Mouse (Mus musculus): Measurements from ENCODE around the gene Gm20503. TPM values are rescaled to one million over a fixed set of nuclear protein-coding genes. Genes with fewer than 3 reads are reported as not detected.

The Gm20503 gene
- polyA plus RNA-seq, 1 experiment = not detected

- Histone ChIP-seq H3K27ac (ENCODE audit: insufficient read depth, low read length) (no peak overlapping the region), H3K4me1 (ENCODE audit: control insufficient read depth, insufficient read depth, low read length) (peaks cover 6% of the 10 kb centered on the region), H3K27me3 (ENCODE audit: control insufficient read depth, insufficient read depth, low read length) (no peaks in the 10 kb centered on the region), H3K4me3 (replicated peaks; ENCODE audit: insufficient read depth, low read depth, low read length) (no peak overlapping the region)
- no peak for DNase-seq
- TF ChIP-seq CTCF (IDR thresholded peaks at IDR 0.05; ENCODE audit: borderline replicate concordance, insufficient read depth, low read depth, low read length) (no peak), POLR2A (IDR thresholded peaks at IDR 0.05; ENCODE audit: borderline replicate concordance, insufficient read depth, low read length) (no peak)
- WGBS = 94% methylated on average over 7 of the region's 7 CpGs
These were observed 6.2 kb downstream of the Gm20503 start for GRCm38 (mm10) chr4:59009186-59009585.

GRCm38 (mm10) chr4:59009696-59010095, 6.7 kb downstream of the Gm20503 start:
- Histone ChIP-seq H3K27ac (ENCODE audit: insufficient read depth, low read length) (no peak overlapping the region), H3K4me1 (ENCODE audit: control insufficient read depth, insufficient read depth, low read length) (peaks cover 3% of the 10 kb centered on the region), H3K4me3 (replicated peaks; ENCODE audit: insufficient read depth, low read depth, low read length) (no peak overlapping the region), H3K27me3 (ENCODE audit: control insufficient read depth, insufficient read depth, low read length) (no peaks in the 10 kb centered on the region)
- TF ChIP-seq CTCF (IDR thresholded peaks at IDR 0.05; ENCODE audit: borderline replicate concordance, insufficient read depth, low read depth, low read length) = no peak
- TF ChIP-seq POLR2A (IDR thresholded peaks at IDR 0.05; ENCODE audit: borderline replicate concordance, insufficient read depth, low read length) = no peak
- WGBS = 56% methylated on average over 4 of the region's 4 CpGs
- DNase-seq = no peak

- DNase-seq = no peak
- no peak for TF ChIP-seq POLR2A (IDR thresholded peaks at IDR 0.05; ENCODE audit: borderline replicate concordance, insufficient read depth, low read length)
- TF ChIP-seq CTCF (IDR thresholded peaks at IDR 0.05; ENCODE audit: borderline replicate concordance, insufficient read depth, low read depth, low read length) = no peak
- H3K4me3 ChIP-seq (replicated peaks; ENCODE audit: insufficient read depth, low read depth, low read length) = no peak overlapping the region
- 37% methylated on average over 3 of the region's 3 CpGs for WGBS
- H3K27me3 ChIP-seq (ENCODE audit: control insufficient read depth, insufficient read depth, low read length) = no peaks in the 10 kb centered on the region
- H3K27ac ChIP-seq (ENCODE audit: insufficient read depth, low read length) = no peak overlapping the region
- peaks cover 3% of the 10 kb centered on the region; the same call in 1 of the 2 replicates for H3K4me1 ChIP-seq (ENCODE audit: control insufficient read depth, insufficient read depth, low read length)
These were observed 8.4 kb downstream of the Gm20503 start for GRCm38 (mm10) chr4:59011446-59011845.

- H3K27ac ChIP-seq (ENCODE audit: insufficient read depth, low read length) = no peak overlapping the region
- 63% methylated on average over 3 of the region's 3 CpGs for WGBS
- H3K4me1 ChIP-seq (ENCODE audit: control insufficient read depth, insufficient read depth, low read length) = no peaks in the 10 kb centered on the region; the same call in 1 of the 2 replicates
- no peaks in the 10 kb centered on the region for H3K27me3 ChIP-seq (ENCODE audit: control insufficient read depth, insufficient read depth, low read length)
- H3K4me3 ChIP-seq (replicated peaks; ENCODE audit: insufficient read depth, low read depth, low read length) = no peak overlapping the region
- DNase-seq = no peak
- TF ChIP-seq POLR2A (IDR thresholded peaks at IDR 0.05; ENCODE audit: borderline replicate concordance, insufficient read depth, low read length) (no peak), CTCF (IDR thresholded peaks at IDR 0.05; ENCODE audit: borderline replicate concordance, insufficient read depth, low read depth, low read length) (no peak)
These were observed 12.2 kb downstream of the Gm20503 start for GRCm38 (mm10) chr4:59015181-59015580.

GRCm38 (mm10) chr4:59016922-59017321, 13.9 kb downstream of the Gm20503 start:
- no peaks in the 10 kb centered on the region for H3K4me1 ChIP-seq (ENCODE audit: control insufficient read depth, insufficient read depth, low read length)
- no peak for TF ChIP-seq POLR2A (IDR thresholded peaks at IDR 0.05; ENCODE audit: borderline replicate concordance, insufficient read depth, low read length)
- no peak for TF ChIP-seq CTCF (IDR thresholded peaks at IDR 0.05; ENCODE audit: borderline replicate concordance, insufficient read depth, low read depth, low read length)
- 93% methylated on average over 2 of the region's 2 CpGs for WGBS

GRCm38 (mm10) chr4:59034325-59034917, 31.4 kb downstream of the Gm20503 start:
- Histone ChIP-seq H3K4me3 (replicated peaks; ENCODE audit: insufficient read depth, low read depth, low read length) (peak overlapping the region; percentile 73), H3K27me3 (ENCODE audit: control insufficient read depth, insufficient read depth, low read length) (no peaks in the 10 kb centered on the region), H3K27ac (ENCODE audit: insufficient read depth, low read length) (no peak overlapping the region), H3K4me1 (ENCODE audit: control insufficient read depth, insufficient read depth, low read length) (no peaks in the 10 kb centered on the region; the same call in 1 of the 2 replicates)
- WGBS = 74% methylated on average over 10 of the region's 10 CpGs
- DNase-seq = peak; percentile 22 to 23
- TF ChIP-seq CTCF (IDR thresholded peaks at IDR 0.05; ENCODE audit: borderline replicate concordance, insufficient read depth, low read depth, low read length) (no peak), POLR2A (IDR thresholded peaks at IDR 0.05; ENCODE audit: borderline replicate concordance, insufficient read depth, low read length) (no peak)

More at GRCm38 (mm10) chr4:59016922-59017321, 13.9 kb downstream of the Gm20503 start:
- H3K4me3 ChIP-seq (replicated peaks; ENCODE audit: insufficient read depth, low read depth, low read length) = no peak overlapping the region
- H3K27me3 ChIP-seq (ENCODE audit: control insufficient read depth, insufficient read depth, low read length) = no peaks in the 10 kb centered on the region
- DNase-seq = no peak
- H3K27ac ChIP-seq (ENCODE audit: insufficient read depth, low read length) = no peak overlapping the region

- no peaks in the 10 kb centered on the region; the same call in 1 of the 2 replicates for H3K4me1 ChIP-seq (ENCODE audit: control insufficient read depth, insufficient read depth, low read length)
- 4% methylated on average over 76 of the region's 76 CpGs for WGBS
- H3K27ac ChIP-seq (ENCODE audit: insufficient read depth, low read length) = peak within 1 kb of the TSS; percentile 64
- TF ChIP-seq CTCF (IDR thresholded peaks at IDR 0.05; ENCODE audit: borderline replicate concordance, insufficient read depth, low read depth, low read length) (no peak), POLR2A (IDR thresholded peaks at IDR 0.05; ENCODE audit: borderline replicate concordance, insufficient read depth, low read length) (no peak)
- no peaks in the 10 kb centered on the region for H3K27me3 ChIP-seq (ENCODE audit: control insufficient read depth, insufficient read depth, low read length)
- peak within 1 kb of the TSS; percentile 73 for H3K4me3 ChIP-seq (replicated peaks; ENCODE audit: insufficient read depth, low read depth, low read length)
- DNase-seq = peak; percentile 72 to 78
These were observed 32.1 kb downstream of the Gm20503 start, which contains the start of gene Gng10 for GRCm38 (mm10) chr4:59034918-59035785. Gene Gng10, plus strand, starts transcription at chr4:59035088.

All from cerebellum, adult 2 months (tissue).